Mouse (Mus musculus) limb, embryonic 13.5 days (tissue): ENCODE results near the gene Retreg1. TPM values are rescaled to one million over a fixed set of nuclear protein-coding genes. Genes with fewer than 3 reads are reported as not detected.
"Not testable (repeated sequence)": the region's sequence is repeated elsewhere in the genome, so short reads cannot be mapped to it uniquely, and the experiment has no call there.

Source experiments
- ATAC-seq: fragments of 200-750 bp; cut with Nextera tagmentation; 2 replicates; pipeline ENCODE4 v1.8.0; 2017; ENCODE audit warnings: low read depth, moderate number of reproducible peaks, moderate TSS enrichment; ENCODE audit not compliant: low FRiP score
- H3K27ac ChIP-seq: fragments of 300-500 bp; sonication (generic); 2 replicates; pipeline ENCODE4 v1.5.1; 2015; ENCODE audit warnings: inconsistent platforms, mild to moderate bottlenecking, moderate library complexity
- H3K27me3 ChIP-seq: fragments of 300-500 bp; sonication (generic); 2 replicates; pipeline ENCODE4 v1.6.1; 2015; ENCODE audit warnings: mild to moderate bottlenecking, inconsistent platforms
- H3K36me3 ChIP-seq: fragments of 300-500 bp; sonication (generic); 2 replicates; pipeline ENCODE4 v1.6.1; 2015; ENCODE audit warnings: inconsistent platforms, mild to moderate bottlenecking, moderate library complexity
- H3K4me1 ChIP-seq: fragments of 300-500 bp; sonication (generic); 2 replicates; pipeline ENCODE4 v1.6.1; 2015; ENCODE audit warnings: inconsistent platforms
- H3K4me2 ChIP-seq: fragments of 300-500 bp; sonication (generic); replicated peaks from 2 replicates; pipeline ENCODE4 v1.6.1; 2015; ENCODE audit warnings: inconsistent platforms, mild to moderate bottlenecking, moderate library complexity
- H3K4me3 ChIP-seq: fragments of 300-500 bp; sonication (generic); 2 replicates; pipeline ENCODE4 v1.5.1; 2015; ENCODE audit warnings: moderate library complexity, mild to moderate bottlenecking, inconsistent platforms
- H3K9ac ChIP-seq: fragments of 300-500 bp; sonication (generic); 2 replicates; pipeline ENCODE4 v1.6.1; 2015; ENCODE audit warnings: mild to moderate bottlenecking, inconsistent platforms
- H3K9me3 ChIP-seq: fragments of 300-500 bp; sonication (generic); 2 replicates; pipeline ENCODE4 v1.6.1; 2016; ENCODE audit warnings: inconsistent platforms
- WGBS: fragments of 180-500 bp; shearing (Covaris S2); methylation state at CpG from one replicate; pipeline ENCODE4 v1.1.7; 2015; 5-methylcytosine and 5-hydroxymethylcytosine counted together
- microRNA-seq: library from miRNA; unstranded; fragments of <30 nt; microRNA quantifications from one replicate; pipeline ENCODE4, GENCODE M21; 2016
- polyA plus RNA-seq: library from polyadenylated mRNA; unstranded; fragments of >200 nt; fragmentation: Nextera tagmentation; extraction: Ambion mirVana; gene quantifications from 2 replicates; pipeline ENCODE4 v1.2.1, GENCODE M21; 2015

Gene Retreg1
- polyA plus RNA-seq, 1 experiment from 2014 or later, result 3.3 TPM

DNA sequence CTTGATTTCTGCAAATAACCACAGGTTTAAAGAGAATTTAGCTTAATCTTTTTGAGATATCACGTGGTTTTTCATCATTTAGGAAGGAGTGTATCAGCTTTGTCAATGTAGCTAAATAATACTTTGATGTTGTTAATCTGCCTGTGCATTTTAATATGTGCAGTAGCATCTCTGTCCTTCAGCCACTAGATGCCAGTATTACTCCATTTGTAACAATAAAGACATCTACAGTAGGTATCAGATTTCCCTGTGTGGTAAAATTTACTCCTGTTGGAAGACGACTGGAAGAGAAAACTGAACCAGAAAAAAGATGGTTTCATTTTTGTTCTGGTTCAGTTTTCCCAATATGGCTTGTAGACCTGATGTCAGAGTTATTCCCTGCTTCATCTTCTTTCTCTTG lies 152.5 kb downstream of the Retreg1 start:
- Histone ChIP-seq H3K27ac (no peak overlapping the region), H3K4me2 (no peak overlapping the region), H3K27me3 (no peaks in the 10 kb centered on the region), H3K4me3 (no peak overlapping the region), H3K9me3 (no peaks in the 10 kb centered on the region), H3K4me1 (no peaks in the 10 kb centered on the region), H3K36me3 (peaks cover 55% of the 10 kb centered on the region), H3K9ac (no peak overlapping the region)
- ATAC-seq, result no peak
- WGBS, result 36% methylated on average over 2 of the region's 2 CpGs

DNA sequence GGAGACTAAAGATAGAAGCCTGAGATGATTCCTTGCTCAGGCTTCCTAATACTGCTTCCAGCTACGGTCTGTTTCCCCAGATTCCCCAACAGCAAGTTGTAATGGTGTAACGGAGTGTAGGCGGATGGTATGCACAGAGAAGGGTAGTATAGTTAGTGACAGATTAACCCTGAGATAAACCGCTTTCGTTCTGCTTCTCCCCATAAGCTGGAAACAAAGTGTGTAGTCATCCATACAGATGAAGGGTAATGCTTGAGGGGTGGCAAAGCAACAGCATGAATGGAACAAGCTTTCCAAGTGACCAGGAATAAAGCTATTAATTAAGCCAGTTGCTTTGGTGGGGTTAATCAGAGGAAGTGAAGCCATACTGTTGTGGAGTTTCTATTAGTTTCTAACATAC lies 156.6 kb downstream of the Retreg1 start:
- ATAC-seq, H3K4me2 ChIP-seq, H3K27ac ChIP-seq, H3K9ac ChIP-seq, H3K27me3 ChIP-seq, H3K9me3 ChIP-seq, H3K4me1 ChIP-seq, H3K4me3 ChIP-seq: not testable (repeated sequence)
- WGBS, result 83% methylated on average over 5 of the region's 5 CpGs
- peaks cover 27% of the 10 kb centered on the region for H3K36me3 ChIP-seq

- Histone ChIP-seq H3K4me2 (no peak overlapping the region), H3K4me1 (no peaks in the 10 kb centered on the region), H3K9ac (no peak overlapping the region), H3K27ac (no peak overlapping the region), H3K4me3 (no peak overlapping the region), H3K9me3 (no peaks in the 10 kb centered on the region), H3K27me3 (no peaks in the 10 kb centered on the region), H3K36me3 (no peaks in the 10 kb centered on the region)
- WGBS, result 73% methylated on average over 3 of the region's 3 CpGs
- no peak for ATAC-seq
Observed at GRCm38 (mm10) chr15:26008621-26009020, 165.6 kb downstream of the Retreg1 start.

DNA sequence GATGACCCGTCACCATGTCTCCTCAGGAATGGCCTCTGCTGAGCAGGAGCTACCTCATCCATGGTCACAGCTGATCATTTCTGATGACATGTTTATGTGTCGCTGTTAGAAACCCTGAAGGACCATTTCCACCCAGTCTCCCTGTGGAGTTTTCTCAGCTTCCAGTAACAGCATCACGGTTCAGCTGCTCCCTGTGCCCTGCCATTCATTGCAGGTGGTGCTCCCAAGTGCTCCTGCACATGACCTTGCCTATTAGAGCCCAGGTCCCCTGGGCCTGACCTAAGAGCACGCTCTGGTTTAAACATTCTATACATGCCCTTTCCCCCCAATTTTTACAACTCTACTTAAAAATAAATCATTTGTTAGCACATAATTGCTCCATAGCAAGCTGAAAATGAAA lies 169.9 kb downstream of the Retreg1 start:
- no peaks in the 10 kb centered on the region for H3K27me3 ChIP-seq
- H3K9ac ChIP-seq, result no peak overlapping the region
- WGBS, result 46% methylated on average over 4 of the region's 4 CpGs
- no peak overlapping the region for H3K4me2 ChIP-seq
- H3K4me3 ChIP-seq, result no peak overlapping the region
- no peak for ATAC-seq
- no peaks in the 10 kb centered on the region for H3K9me3 ChIP-seq
- no peaks in the 10 kb centered on the region for H3K36me3 ChIP-seq
- H3K4me1 ChIP-seq, result peaks cover 2% of the 10 kb centered on the region; the same call in 1 of the 2 replicates
- H3K27ac ChIP-seq, result no peak overlapping the region

- Histone ChIP-seq H3K4me1 (peaks cover 2% of the 10 kb centered on the region; the same call in 1 of the 2 replicates), H3K9ac (no peak overlapping the region), H3K9me3 (no peaks in the 10 kb centered on the region), H3K4me2 (no peak overlapping the region), H3K27ac (no peak overlapping the region), H3K4me3 (no peak overlapping the region), H3K27me3 (no peaks in the 10 kb centered on the region), H3K36me3 (no peaks in the 10 kb centered on the region)
- ATAC-seq, result no peak
- WGBS, result 43% methylated on average over 14 of the region's 14 CpGs
Observed at GRCm38 (mm10) chr15:26015979-26016665, 173.1 kb downstream of the Retreg1 start.

GRCm38 (mm10) chr15:26021721-26022120 lies 178.7 kb downstream of the Retreg1 start:
- WGBS, result 42% methylated on average over 8 of the region's 8 CpGs
- Histone ChIP-seq H3K4me2 (no peak overlapping the region), H3K9ac (no peak overlapping the region), H3K36me3 (no peaks in the 10 kb centered on the region), H3K4me3 (no peak overlapping the region), H3K27me3 (no peaks in the 10 kb centered on the region), H3K9me3 (no peaks in the 10 kb centered on the region), H3K4me1 (0 out of 2 replicates have a peak, but pooled peaks cover 3% of the 10 kb centered on the region), H3K27ac (no peak overlapping the region)
- no peak for ATAC-seq

DNA sequence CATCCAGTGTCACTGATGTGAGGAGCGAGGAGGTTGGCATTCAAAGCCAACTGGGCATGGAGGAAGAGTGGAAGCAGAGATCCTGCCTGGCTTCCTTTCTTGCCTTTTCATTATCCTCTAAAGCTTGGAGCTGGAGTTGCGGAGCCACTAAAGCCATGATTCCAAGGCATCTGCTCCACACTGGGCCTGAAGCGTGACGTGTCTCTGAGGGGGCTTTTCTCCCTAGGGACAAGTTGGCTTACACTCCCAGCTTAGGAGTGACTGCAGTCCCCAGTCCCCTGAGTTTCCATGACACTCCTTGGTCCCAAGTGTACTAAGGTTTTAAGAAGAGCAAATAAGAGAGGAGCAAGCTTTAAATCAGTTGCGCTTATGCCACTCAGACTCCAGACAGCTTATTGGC lies 179.7 kb downstream of the Retreg1 start:
- H3K9ac ChIP-seq, result no peak overlapping the region
- H3K9me3 ChIP-seq, result no peaks in the 10 kb centered on the region
- no peak overlapping the region for H3K27ac ChIP-seq
- no peak overlapping the region for H3K4me3 ChIP-seq
- H3K4me1 ChIP-seq, result 0 out of 2 replicates have a peak, but pooled peaks cover 3% of the 10 kb centered on the region
- no peak for ATAC-seq
- no peak overlapping the region for H3K4me2 ChIP-seq
- no peaks in the 10 kb centered on the region for H3K36me3 ChIP-seq
- 83% methylated on average over 5 of the region's 5 CpGs for WGBS
- H3K27me3 ChIP-seq, result no peaks in the 10 kb centered on the region

Small RNAs within 50 kb of the gene (microRNA-seq; reads per million reads assigned to microRNA genes)
- not detected for gene Mir7212

Other genes with a start within 250 kb of the Retreg1 start
- gene Myo10, start 220.7 kb upstream of the Retreg1 start, polyA plus RNA-seq, result 30.3 and 32.3 TPM in 2 replicates
- 28.7 and 31.8 TPM in 2 replicates for gene Zfp622, start 141.2 kb downstream of the Retreg1 start, polyA plus RNA-seq